Mouse (Mus musculus) B cell, adult (primary cell): ENCODE measurements around the gene Nmnat2. TPM values are rescaled to one million over a fixed set of nuclear protein-coding genes. Genes with fewer than 3 reads are reported as not detected.

Experiments used
- total RNA-seq: library from RNA; stranded (reverse); gene quantifications from 4 replicates; pipeline ENCODE4 v1.2.4, GENCODE M21; 2023; ENCODE audit not compliant: inconsistent age

The Nmnat2 gene
- total RNA-seq: not detected in 4 replicates

DNA sequence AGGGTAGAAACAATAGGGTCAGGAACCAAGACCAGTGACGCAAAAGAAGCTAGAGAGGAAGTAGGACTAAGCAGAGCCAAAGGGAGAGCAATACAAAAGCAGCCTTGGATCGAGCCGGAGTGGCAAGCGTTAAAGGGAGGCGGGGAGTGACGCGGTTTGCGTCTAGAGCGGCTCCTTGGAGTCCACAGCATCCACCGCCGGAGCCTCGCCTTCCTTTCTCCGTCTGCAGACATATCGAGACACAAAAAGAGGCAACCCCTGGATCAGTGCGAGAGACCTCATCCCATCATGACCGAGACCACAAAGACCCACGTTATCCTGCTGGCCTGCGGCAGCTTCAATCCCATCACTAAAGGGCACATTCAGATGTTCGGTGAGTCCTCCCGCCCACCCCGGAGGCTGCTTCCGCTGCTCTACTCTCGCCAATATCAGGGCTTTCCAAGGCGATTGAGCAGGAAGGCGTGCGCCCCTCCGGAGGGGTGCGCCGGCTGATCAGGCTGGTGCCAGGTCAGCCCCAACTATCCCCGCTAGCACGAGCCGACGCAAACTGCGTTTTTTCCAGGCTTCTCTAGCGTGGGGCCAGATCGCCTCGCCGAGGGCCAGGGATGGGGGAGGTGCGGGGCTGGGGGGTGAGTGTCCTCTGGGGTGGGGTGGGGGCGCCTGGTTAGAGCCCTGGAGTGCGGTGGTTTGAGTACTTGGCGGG is at the start of gene Nmnat2:
TSS of gene Nmnat2 (plus strand) at position 173 of the 703 bp plus-strand sequence.

Other genes starting within 250 kb of the Nmnat2 start
- not detected in 4 replicates for gene Apobec4, start 204.4 kb upstream of the Nmnat2 start, total RNA-seq
- 24.7 to 57.6 TPM (median 41.1 TPM) in 4 replicates for gene Rgl1, start 188.6 kb upstream of the Nmnat2 start, total RNA-seq
- gene Arpc5, start 188.5 kb upstream of the Nmnat2 start, total RNA-seq: 353 to 388 TPM (median 379 TPM) in 4 replicates
- gene Ncf2, start 154.8 kb upstream of the Nmnat2 start, total RNA-seq: 247 to 296 TPM (median 267 TPM) in 4 replicates
- gene Smg7, start 52.3 kb upstream of the Nmnat2 start, total RNA-seq: 150 to 165 TPM (median 159 TPM) in 4 replicates
- not detected in 4 replicates for gene Lamc2, start 231.5 kb downstream of the Nmnat2 start, total RNA-seq